Mouse (Mus musculus) hindbrain, embryonic 12.5 days (tissue): Measurements from ENCODE around the gene Tmem42. TPM values are rescaled to one million over a fixed set of nuclear protein-coding genes. Genes with fewer than 3 reads are reported as not detected.

Source experiments
- ATAC-seq: fragments of 200-750 bp; cut with Nextera tagmentation; 2 replicates; pipeline ENCODE4 v1.8.0; 2017; ENCODE audit warnings: moderate TSS enrichment; ENCODE audit not compliant: low FRiP score
- H3K27ac ChIP-seq: fragments of 300-500 bp; sonication (generic); 2 replicates; pipeline ENCODE4 v1.5.1; 2016; ENCODE audit warnings: mild to moderate bottlenecking
- H3K27me3 ChIP-seq: fragments of 300-500 bp; sonication (generic); 2 replicates; pipeline ENCODE4 v1.6.1; 2016; ENCODE audit warnings: mild to moderate bottlenecking
- H3K36me3 ChIP-seq: fragments of 300-500 bp; sonication (generic); 2 replicates; pipeline ENCODE4 v1.6.1; 2016; ENCODE audit warnings: mild to moderate bottlenecking
- H3K4me1 ChIP-seq: fragments of 300-500 bp; sonication (generic); 2 replicates; pipeline ENCODE4 v1.6.1; 2016
- H3K4me2 ChIP-seq: fragments of 300-500 bp; sonication (generic); replicated peaks from 2 replicates; pipeline ENCODE4 v1.6.1; 2016; ENCODE audit warnings: mild to moderate bottlenecking
- H3K4me3 ChIP-seq: fragments of 300-500 bp; sonication (generic); 2 replicates; pipeline ENCODE4 v1.5.1; 2016; ENCODE audit warnings: mild to moderate bottlenecking
- H3K9ac ChIP-seq: fragments of 300-500 bp; sonication (generic); 2 replicates; pipeline ENCODE4 v1.6.1; 2016; ENCODE audit warnings: mild to moderate bottlenecking, moderate library complexity
- H3K9me3 ChIP-seq: fragments of 300-500 bp; sonication (generic); replicated peaks from 2 replicates; pipeline ENCODE4 v1.6.1; 2016; ENCODE audit warnings: mild to moderate bottlenecking
- WGBS: fragments of 180-500 bp; shearing (Covaris S2); methylation state at CpG from one replicate; pipeline ENCODE4 v1.1.7; 2016; 5-methylcytosine and 5-hydroxymethylcytosine counted together
- polyA plus RNA-seq: library from polyadenylated mRNA; unstranded; fragments of >200 nt; fragmentation: Nextera tagmentation; extraction: Ambion mirVana; gene quantifications from 2 replicates; pipeline ENCODE4 v1.2.1, GENCODE M21; 2016

The Tmem42 gene
- 17.7 and 19.6 TPM in 2 replicates for polyA plus RNA-seq

DNA sequence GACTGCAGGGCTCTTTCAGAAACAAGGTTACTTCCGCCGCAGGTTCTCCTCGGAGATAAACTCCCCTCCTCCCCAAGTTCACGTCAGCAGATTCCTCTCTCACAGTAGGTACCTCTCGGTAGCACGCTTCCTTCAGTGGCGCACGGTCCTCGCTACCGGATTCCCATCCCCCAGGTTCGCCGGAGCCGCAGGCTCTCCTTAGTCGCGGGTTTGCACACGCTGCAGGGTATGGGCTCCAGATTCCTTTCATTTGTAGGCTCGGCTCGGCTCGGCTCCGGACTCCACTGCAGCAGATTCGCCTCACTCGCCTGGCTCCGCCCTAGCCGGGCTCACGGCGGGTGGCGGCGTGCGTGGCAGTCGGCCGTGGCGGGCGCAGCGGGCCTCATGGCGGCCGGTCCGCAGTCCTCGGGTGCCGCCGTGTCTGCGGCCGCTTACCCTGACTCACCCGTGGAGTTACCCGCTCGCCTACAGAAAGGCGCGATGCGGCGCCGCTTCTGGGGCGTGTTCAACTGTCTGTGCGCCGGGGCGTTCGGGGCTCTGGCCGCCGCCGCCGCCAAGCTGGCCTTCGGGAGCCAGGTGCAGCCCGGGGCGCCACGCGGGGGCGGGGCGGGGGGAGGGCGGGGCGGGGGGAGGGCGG is at the start of gene Tmem42:
Tmem42 (plus strand) TSS at position 332 of the 637 bp plus-strand sequence.
- under 1% methylated on average over 48 of the region's 69 CpGs for WGBS
- Histone ChIP-seq H3K9me3 (no peaks in the 10 kb centered on the region), H3K4me1 (peaks cover 8% of the 10 kb centered on the region), H3K27ac (peak within 1 kb of the TSS; percentile 94), H3K9ac (peak within 1 kb of the TSS; percentile 66), H3K4me2 (peak within 1 kb of the TSS; percentile 66), H3K27me3 (no peaks in the 10 kb centered on the region), H3K36me3 (peaks cover 11% of the 10 kb centered on the region), H3K4me3 (peak within 1 kb of the TSS; percentile 75)
- ATAC-seq: peak; percentile 95

DNA sequence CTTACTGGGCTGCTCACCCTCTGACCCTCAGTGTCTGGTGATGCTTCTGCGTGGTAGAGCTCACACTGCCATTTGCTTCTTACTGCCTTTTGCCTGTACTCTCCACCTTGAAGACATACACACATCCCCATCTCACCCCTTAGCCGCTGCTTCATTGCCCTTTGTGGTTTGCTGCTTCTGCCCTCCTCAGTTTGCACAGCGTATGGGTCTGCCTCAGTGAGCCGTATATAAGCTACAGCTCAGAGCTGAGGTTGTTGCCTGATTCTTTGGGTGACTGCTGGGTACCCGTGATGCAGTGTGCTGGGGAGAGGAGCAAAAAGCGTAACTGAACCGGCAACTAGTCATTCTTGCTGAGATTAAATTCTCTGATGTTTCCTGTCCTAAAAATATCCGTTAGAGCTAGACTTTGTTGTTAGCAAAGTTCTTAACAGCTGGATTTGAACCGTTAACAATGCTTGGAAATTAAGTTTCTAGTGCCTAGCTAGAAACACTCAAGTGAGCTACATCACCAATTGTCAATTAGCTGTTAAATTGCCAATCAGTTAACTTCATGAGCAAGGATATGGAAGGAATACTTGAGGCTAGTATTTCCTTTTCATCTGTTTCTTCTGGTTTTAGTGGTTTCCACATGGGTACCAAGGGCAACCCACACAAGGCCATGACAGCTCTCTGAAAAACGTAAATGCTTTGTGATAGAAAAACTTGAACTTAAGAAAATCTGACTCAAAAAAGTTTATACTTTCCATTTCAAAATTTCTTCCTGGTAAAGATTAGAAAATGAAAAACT is 22.5 kb upstream of the Tmem42 start:
- 95% methylated on average over 10 of the region's 10 CpGs for WGBS
- H3K36me3 ChIP-seq: peaks cover 40% of the 10 kb centered on the region
- H3K4me1 ChIP-seq: no peaks in the 10 kb centered on the region
- H3K27me3 ChIP-seq: no peaks in the 10 kb centered on the region
- H3K9ac ChIP-seq: no peak overlapping the region
- H3K4me2 ChIP-seq: no peak overlapping the region
- ATAC-seq: no peak
- H3K9me3 ChIP-seq: no peaks in the 10 kb centered on the region
- H3K4me3 ChIP-seq: no peak overlapping the region
- H3K27ac ChIP-seq: no peak overlapping the region

DNA sequence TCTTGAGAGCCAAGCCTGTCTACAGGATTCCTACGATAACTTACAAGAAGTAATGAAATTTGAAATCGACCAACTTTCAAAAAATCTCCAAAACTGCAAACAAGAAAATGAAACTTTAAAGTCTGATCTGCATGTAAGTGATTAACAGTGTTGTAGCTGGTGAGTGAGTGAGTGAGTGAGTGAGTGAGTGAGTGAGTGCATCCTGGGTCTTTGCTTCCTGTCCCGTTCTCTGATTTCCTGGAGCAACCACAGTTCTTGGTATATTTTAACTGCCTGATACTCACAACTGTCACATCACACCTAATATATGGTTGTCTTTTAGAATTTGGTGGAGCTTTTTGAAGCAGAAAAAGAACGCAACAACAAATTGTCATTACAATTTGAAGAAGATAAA is 21.9 kb upstream of the Tmem42 start:
- Histone ChIP-seq H3K4me3 (no peak overlapping the region), H3K9ac (no peak overlapping the region), H3K4me2 (no peak overlapping the region), H3K27me3 (no peaks in the 10 kb centered on the region), H3K27ac (no peak overlapping the region), H3K9me3 (no peaks in the 10 kb centered on the region), H3K4me1 (no peaks in the 10 kb centered on the region), H3K36me3 (peaks cover 44% of the 10 kb centered on the region)
- ATAC-seq: no peak
- WGBS: 96% methylated on average over 4 of the region's 4 CpGs

DNA sequence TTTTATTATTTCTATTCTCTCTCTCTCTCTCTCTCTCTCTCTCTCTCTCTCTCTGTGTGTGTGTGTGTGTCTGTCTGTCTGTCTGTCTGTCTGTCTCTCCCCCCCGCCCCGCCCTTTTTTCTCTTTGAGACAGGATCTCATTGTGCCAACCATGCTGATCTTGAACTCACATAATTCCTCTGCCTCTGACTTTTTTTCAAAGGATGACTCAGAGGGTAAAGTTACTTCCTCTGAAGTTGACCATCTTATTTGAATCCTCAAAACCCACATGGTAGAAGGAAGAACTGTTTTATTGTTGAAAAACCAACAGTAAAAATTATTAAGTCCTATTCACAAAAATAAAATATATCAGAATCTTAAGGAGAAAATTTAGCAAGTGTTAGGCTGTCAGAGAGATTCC is 16.4 kb upstream of the Tmem42 start:
- Histone ChIP-seq H3K4me2 (no peak overlapping the region), H3K36me3 (peaks cover 59% of the 10 kb centered on the region), H3K4me1 (no peaks in the 10 kb centered on the region), H3K4me3 (no peak overlapping the region), H3K9ac (no peak overlapping the region), H3K9me3 (no peaks in the 10 kb centered on the region), H3K27ac (no peak overlapping the region), H3K27me3 (no peaks in the 10 kb centered on the region)
- WGBS: 92% methylated on average over 2 of the region's 2 CpGs
- no peak for ATAC-seq

DNA sequence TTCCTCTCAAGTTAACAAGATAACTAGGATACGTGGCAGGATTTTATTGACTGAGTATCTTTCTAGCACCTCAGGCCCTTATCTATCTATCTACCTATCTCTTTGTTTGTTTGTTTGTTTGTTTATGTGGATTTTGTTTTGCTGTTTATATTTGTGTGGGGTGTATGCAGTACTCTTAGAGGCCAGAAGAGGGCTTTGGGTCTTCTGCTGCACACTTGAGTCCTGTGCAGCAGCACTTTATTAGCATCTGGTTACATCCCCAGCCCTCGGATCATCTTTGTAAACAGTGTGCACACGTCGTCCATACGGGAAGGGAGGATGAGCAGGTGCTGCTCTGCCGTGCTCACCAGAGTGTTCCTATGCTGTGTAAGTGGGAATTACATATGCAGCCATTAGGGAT is 15.1 kb upstream of the Tmem42 start:
- Histone ChIP-seq H3K4me3 (no peak overlapping the region), H3K9me3 (no peaks in the 10 kb centered on the region), H3K27me3 (no peaks in the 10 kb centered on the region), H3K4me1 (no peaks in the 10 kb centered on the region), H3K27ac (no peak overlapping the region), H3K36me3 (peaks cover 65% of the 10 kb centered on the region), H3K4me2 (no peak overlapping the region), H3K9ac (no peak overlapping the region)
- no peak for ATAC-seq
- 90% methylated on average over 6 of the region's 6 CpGs for WGBS

DNA sequence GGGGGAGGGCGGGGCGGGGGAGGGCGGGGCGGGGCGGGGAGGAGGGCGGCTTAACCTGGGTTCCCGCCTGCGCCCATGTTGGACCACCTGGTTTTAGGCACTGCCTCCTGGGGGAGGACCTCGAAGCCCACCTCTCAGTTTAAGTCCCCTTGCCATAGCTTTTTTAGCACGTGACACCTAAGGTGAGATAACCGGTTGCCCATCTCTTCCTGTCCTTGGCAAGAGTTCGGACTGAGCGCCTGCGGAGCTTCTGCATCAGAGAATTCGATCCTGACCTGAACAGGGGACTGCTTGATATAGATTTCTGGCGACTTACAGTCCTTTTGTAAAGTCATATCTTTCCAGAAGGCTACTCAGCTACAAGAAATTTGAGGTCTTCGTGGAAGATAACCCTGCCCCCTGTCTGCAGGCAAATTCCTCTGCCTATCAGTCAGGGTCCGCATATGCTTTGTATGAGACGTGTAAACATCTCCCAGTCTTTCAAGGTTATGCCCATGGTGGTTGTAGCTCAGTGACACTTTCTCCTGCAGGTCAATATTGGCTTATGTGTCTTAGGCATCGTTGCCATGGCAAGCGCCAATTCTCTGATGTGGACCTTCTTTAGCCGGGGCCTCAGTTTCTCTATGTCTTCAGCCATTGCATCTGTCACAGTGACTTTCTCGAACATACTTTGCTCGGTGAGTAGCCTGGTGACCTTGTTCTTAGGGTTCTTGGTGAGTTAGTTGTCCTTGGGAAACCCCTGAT is 682 bp downstream of the Tmem42 start:
- Histone ChIP-seq H3K9ac (peak overlapping the region; percentile 66), H3K4me2 (peak overlapping the region; percentile 66), H3K27ac (peak overlapping the region; percentile 94), H3K4me3 (peak overlapping the region; percentile 75), H3K4me1 (peaks cover 8% of the 10 kb centered on the region), H3K9me3 (no peaks in the 10 kb centered on the region), H3K36me3 (peaks cover 6% of the 10 kb centered on the region; the same call in 1 of the 2 replicates), H3K27me3 (no peaks in the 10 kb centered on the region)
- peak; percentile 17 for ATAC-seq
- WGBS: 39% methylated on average over 19 of the region's 24 CpGs

DNA sequence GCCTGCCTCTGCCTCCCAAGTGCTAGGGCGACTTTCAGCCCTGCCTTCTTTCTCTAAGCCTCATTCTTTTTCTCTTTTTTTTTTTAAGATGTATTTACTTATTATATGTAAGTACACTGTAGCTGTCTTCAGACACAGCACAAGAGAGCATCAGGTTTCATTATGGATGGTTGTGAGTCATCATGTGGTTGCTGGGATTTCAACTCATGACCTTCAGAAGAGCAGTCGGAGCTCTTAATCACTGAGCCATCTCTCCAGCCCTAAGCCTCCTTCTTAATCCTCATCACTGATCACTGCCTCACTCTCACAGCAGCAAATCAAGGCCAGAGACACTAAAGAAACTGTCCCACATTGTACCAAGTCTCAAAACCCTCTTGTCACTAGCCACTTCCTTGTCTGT is 3.1 kb downstream of the Tmem42 start:
- WGBS: 82% methylated on average over 2 of the region's 2 CpGs

DNA sequence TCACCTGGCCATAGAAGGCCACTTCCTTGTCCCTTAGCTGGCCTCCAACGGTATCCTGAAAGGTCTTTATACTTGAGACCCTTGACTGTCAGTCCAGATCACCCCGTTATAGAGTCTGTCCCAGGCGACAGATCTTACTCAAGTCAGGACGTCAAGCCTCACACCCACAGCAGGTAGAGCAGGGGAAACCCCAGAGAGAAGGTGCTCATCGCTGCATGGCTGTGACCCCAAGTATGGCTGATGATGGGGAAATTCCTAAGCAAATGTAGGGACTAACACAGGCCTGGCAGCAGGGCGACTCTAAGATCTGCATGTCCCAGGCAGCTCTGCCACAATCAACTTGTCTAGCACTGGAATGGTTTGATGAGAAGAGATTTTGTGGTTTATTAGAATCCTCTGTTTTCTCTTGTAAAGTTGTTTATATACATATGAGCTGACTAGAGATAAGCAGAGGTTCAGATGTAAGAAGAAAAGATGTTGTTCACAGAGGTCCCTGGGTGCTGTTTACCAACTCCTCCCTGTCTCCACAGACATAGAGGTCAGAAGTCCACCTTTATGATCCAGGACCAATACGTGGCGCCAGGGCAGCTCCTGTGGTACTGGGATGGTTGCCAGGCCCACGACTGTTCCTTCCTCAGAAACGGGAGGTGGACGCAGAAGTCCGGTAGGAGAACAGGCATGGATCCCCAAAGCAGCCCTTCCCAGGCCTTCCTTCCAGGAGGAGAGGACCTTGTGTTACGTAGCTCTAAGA is 10.5 kb downstream of the Tmem42 start:
- WGBS: 82% methylated on average over 13 of the region's 13 CpGs
- no peak for ATAC-seq

More for the DNA sequence above, 3.1 kb downstream of the Tmem42 start:
- H3K4me1 ChIP-seq: peaks cover 9% of the 10 kb centered on the region
- no peaks in the 10 kb centered on the region for H3K36me3 ChIP-seq
- ATAC-seq: no peak
- no peak overlapping the region for H3K4me2 ChIP-seq
- no peaks in the 10 kb centered on the region for H3K9me3 ChIP-seq
- H3K4me3 ChIP-seq: no peak overlapping the region
- no peak overlapping the region for H3K27ac ChIP-seq
- H3K27me3 ChIP-seq: no peaks in the 10 kb centered on the region
- no peak overlapping the region for H3K9ac ChIP-seq

DNA sequence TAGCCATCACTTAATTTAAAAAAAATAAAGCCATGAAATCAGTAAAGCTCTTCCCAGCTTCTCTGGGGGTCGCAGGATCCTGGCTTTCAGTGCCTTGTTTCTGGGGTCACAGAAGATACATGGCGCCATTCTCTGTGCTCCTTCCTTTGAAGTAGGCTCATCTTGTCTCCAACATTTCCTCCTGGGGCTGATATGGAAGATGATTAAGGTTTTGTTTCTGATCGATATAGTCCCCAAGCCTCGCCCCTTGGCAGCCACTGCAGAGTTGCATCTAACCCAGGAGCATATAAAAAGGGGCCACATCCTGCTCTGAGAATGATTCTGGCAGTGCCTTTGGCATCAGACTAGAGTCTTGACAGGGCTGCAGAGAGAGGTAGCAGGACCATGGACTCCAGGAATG is 13.3 kb downstream of the Tmem42 start, which contains the start of gene Tgm4:
Tgm4 (plus strand) TSS at position 301 of the 400 bp plus-strand sequence.
- Histone ChIP-seq H3K9me3 (no peaks in the 10 kb centered on the region), H3K27me3 (0 out of 2 replicates have a peak, but pooled peaks cover 5% of the 10 kb centered on the region), H3K4me3 (no peak within 1 kb of the TSS), H3K4me2 (no peak within 1 kb of the TSS), H3K9ac (no peak within 1 kb of the TSS), H3K36me3 (no peaks in the 10 kb centered on the region), H3K4me1 (no peaks in the 10 kb centered on the region), H3K27ac (no peak within 1 kb of the TSS)
- no peak for ATAC-seq
- 93% methylated on average over 4 of the region's 4 CpGs for WGBS

More for the DNA sequence above, 10.5 kb downstream of the Tmem42 start:
- Histone ChIP-seq H3K4me1 (peaks cover 2% of the 10 kb centered on the region; the same call in 1 of the 2 replicates), H3K9me3 (no peaks in the 10 kb centered on the region), H3K27me3 (0 out of 2 replicates have a peak, but pooled peaks cover 5% of the 10 kb centered on the region), H3K36me3 (no peaks in the 10 kb centered on the region), H3K9ac (no peak overlapping the region), H3K4me3 (no peak overlapping the region), H3K27ac (no peak overlapping the region), H3K4me2 (no peak overlapping the region)

DNA sequence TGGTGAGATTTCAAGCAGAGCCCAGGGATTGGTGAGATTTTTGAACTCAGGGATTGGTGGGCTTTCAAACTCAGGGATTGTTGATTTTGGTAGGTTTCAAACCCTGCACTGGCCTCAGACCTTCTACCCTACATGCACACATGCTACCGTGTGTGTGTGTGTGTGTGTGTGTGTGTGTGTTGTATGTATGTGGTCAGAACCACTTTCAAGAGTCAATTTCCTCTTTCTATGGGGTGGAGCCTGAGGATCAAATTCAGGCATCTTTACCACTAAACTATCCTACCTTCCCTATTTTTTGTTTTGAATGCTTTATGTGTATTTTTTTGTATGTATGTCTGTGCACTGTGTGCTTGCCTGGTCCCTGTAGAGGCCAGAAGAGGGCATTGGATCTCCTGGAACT is 26.5 kb downstream of the Tmem42 start:
- no peak overlapping the region for H3K4me3 ChIP-seq
- no peak overlapping the region for H3K9ac ChIP-seq
- no peaks in the 10 kb centered on the region for H3K9me3 ChIP-seq
- 92% methylated on average over 1 of the region's 1 CpGs for whole genome bisulfite sequencing
- ATAC-seq: no peak
- H3K4me1 ChIP-seq: no peaks in the 10 kb centered on the region
- H3K27ac ChIP-seq: no peak overlapping the region
- no peaks in the 10 kb centered on the region for H3K36me3 ChIP-seq
- no peak overlapping the region for H3K4me2 ChIP-seq
- no peaks in the 10 kb centered on the region for H3K27me3 ChIP-seq

DNA sequence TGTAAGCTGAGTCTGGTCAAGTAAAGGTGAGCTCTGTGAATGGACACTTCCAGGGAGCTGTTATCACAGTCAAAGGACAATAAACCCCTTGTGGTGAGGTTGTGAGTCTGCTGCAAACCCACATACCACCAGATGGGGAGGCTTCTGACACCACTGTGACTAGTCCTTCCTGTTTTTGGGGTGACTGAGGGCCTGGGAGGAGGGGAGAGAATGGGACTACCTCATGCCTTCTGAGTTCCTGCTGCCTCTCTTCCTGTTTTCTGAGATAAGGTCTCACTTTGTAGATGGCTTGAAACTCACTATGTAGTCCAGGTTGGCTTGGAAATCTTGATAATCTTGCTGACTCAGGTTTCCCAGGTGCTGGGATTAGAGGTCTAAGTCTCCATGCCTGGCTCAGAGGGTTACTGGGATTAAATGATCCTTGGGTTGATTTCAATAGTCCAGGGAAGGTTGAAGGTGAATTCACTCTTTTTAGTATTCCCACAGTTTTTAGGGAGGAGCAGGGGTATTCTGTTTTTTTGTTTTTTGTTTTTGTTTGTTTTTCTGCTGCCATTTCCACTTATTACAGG is 37.7 kb downstream of the Tmem42 start:
- Histone ChIP-seq H3K36me3 (no peaks in the 10 kb centered on the region), H3K27me3 (no peaks in the 10 kb centered on the region), H3K9me3 (no peaks in the 10 kb centered on the region), H3K9ac (no peak overlapping the region), H3K27ac (no peak overlapping the region), H3K4me2 (no peak overlapping the region), H3K4me1 (no peaks in the 10 kb centered on the region), H3K4me3 (no peak overlapping the region)
- no peak for ATAC-seq
